Mouse (Mus musculus) heart, postnatal 4 days (tissue): ENCODE measurements at regions not wholly inside any gene's neighbourhood (a gene's known extent, or its start where the extent isn't known, plus 50 kb on each side); places are given as distances from the start of the nearest gene placed in this dataset.

Experiments used
- DNase-seq: peaks from one replicate; pipeline ENCODE4 v3.0.0; 2021

DNA sequence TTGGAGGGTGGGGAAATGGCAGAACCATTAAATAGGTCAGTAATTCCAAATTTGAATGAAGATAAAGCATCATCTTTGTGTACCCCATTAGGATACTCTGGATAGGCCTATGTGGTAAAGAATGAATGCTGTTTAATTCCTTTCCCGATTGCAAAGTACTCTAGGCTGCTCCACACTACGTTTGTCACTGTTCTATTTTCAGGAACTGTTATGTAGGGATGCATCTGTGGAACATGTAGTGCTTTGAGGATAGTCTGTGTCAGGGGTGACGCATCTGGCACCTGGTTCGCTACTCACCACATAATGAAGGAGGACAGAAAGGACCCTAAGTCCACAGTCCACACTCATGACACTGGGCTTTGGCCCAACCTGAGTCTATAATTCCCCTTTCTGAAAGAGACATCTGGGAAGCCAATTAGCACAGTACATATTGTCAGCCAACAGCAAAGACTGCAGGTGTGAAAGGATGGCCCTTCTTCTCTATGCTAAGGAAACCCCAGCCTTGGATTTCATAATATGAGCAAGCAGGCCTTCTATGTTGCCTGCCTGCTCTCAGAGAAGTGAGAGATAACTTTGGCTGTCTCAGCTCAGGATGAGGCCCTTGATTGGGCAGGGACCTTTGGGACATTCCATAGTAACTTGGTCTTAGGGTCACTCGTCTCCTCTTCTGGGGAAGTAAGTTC is 230.4 kb upstream of the Marcks start:
- no peak for DNase-seq

GRCm38 (mm10) chr10:37367796-37368195 is 229.1 kb upstream of the Marcks start:
- DNase-seq, result no peak

- no peak for DNase-seq
Measured at GRCm38 (mm10) chr10:37364506-37364905, 225.8 kb upstream of the Marcks start.

DNA sequence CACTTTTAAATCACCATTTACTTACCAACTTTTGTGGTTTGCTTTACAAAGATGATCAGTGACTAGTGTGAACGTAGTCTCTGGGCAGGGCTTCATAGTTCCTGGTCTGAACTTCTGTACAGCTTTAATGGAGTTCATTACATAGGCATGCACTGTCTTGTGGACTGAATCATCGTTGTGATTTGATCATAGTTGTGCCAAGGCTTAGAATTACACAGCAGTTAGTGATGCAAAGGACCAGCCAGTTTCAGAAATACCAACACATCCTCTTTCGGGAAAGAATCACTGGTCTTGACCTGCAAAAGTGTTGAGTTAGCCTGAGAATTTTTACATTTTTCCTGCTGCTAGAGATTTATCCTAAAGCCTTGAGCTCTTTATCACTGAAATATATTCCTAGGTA is 222.3 kb upstream of the Marcks start:
- no peak for DNase-seq

DNA sequence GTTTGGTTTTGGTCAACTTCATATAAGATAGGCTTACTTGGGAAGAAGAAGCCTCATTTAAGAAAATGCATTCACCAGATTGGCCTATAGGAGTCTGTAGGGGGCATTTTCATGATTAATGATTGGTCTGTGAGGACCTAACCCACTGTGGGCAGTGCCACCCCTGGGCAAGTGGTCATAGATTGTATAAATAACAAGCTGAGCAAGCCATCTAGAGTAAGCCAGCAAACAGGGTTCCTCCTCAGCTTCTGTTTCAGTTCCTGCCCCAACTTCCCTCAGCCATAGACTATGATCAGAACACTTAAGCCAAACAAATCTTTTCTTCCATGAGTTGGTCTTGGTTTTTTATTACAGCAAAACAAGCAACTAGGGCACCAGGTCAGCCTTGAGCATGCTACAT is 220.2 kb upstream of the Marcks start:
- no peak for DNase-seq

GRCm38 (mm10) chr10:37358334-37358733 is 219.6 kb upstream of the Marcks start:
- no peak for DNase-seq

DNA sequence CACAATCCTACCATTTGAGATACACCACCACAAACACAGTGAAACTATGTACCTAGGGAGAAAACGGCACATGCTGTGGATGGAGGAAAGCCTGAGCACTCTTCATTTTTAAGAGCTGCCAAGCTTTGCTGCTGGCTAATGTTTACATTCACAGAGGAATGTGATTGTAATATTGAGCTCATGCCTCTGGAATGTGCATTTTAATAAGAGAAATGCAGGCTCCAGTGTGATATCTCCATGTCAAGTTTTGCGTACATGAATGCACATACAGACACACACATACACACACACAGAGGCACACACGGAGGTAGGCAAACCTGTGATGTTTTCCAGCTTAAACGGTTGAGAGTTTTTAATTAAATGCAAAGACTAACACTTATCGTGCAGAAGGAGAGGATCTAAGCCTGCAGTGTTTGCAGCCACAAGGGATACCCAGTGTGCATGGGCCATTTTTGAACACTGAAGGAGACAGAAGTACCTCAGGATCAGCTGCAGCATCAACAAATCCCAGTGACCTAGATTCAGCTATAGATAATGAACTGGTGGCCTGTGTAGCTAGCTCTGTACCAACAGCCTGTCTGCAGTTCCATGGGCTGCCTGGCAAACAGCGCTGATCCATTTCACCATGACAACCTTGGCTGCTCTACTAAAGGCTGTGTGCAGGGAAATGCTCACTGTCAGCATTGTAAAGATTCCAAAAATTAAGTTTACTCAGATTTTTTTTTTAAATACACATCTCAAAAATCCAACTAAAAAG is 218.8 kb upstream of the Marcks start:
- no peak for DNase-seq

- DNase-seq, result no peak
Measured at GRCm38 (mm10) chr10:37349261-37349660, 210.5 kb upstream of the Marcks start.

- DNase-seq, result no peak
Measured at GRCm38 (mm10) chr10:37348416-37348815, 209.7 kb upstream of the Marcks start.

DNA sequence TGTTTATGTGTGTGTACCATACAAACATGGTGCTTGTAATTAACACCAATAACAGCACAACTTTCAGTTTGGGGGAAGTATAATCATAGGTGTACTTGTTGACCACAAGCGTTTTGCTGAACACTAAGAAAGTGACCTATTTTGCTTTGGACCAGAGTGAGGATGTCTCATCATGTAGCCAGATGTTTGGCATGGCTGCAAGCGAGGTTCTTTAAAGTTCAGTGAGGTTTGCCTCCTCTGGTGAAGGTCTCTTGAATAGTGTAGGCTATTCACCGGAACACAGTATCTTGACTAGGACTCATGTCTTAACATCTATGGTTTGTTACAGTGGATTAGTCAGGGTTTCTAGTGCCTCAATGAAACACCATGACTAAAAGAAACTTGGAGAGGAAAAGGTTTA is 208.9 kb upstream of the Marcks start:
- DNase-seq, result no peak

DNA sequence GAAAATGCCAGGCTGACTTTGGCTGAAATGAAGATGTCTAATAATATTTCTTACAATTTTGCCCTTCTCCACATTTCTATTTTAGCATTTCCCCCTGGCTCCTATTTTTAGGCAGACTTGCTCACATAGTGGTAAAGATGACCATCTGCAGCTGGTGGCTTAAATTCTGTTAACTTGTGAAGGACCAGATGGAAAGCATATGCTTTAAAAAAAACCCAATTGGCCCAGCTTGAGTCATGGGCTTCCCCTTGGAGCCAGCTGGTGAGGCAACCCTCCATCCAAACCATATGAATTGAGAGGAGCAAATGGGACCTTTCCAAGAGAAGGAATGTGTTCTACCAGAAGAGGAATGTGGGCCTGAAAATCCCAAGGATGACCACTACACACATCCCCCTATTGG is 204.0 kb upstream of the Marcks start:
- DNase-seq, result peak; percentile 25

DNA sequence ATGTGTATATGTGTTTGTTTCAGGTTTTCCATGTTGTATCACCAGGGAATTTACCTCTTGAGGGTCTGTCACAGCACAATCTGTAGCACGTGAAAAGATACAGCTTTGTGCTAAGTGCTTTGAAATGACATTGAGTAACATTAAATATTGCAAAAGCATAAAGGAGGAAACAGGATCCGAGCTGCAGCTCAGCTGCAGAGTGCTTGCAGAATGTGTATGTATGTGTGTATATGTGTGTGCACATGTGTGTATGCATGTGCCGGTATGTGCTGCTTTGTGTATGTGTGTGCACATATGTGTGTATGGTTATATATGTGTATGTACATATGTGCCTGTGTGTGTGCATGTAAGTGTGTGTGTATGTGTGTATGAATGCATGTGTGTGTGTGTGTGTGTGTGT is 200.9 kb upstream of the Marcks start:
- no peak for DNase-seq

GRCm38 (mm10) chr10:37338073-37338912 is 199.6 kb upstream of the Marcks start:
- DNase-seq, result no peak

DNA sequence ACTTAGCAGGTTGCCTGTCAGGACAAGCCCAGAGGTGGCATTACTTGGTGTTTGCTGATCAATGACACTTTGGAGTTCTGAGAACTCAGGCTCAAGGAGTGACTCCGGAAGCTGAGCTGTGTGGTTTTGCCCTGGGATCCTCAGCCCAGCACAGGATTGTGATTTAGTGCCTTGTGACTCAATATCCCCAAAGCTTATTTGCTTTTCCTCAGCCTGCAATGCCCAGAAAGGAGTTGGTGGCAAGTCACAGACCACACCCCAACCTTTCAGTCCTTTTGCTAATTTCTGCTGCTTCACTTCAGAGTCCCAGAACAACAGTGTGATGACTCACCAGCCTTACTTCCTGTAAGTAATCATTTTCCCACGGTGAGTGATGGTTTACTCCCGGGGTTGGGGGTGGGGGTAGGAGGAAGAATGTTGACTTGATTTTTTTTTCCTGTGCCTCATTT is 198.5 kb upstream of the Marcks start:
- DNase-seq, result peak; percentile 31

GRCm38 (mm10) chr10:37335148-37335547 is 196.4 kb upstream of the Marcks start:
- DNase-seq, result no peak

GRCm38 (mm10) chr10:37326168-37326534 is 187.4 kb upstream of the Marcks start:
- DNase-seq, result no peak

- DNase-seq, result no peak
Measured at GRCm38 (mm10) chr10:37325514-37326167, 186.9 kb upstream of the Marcks start.

- DNase-seq, result no peak
Measured at GRCm38 (mm10) chr10:37323689-37324088, 185.0 kb upstream of the Marcks start.

- DNase-seq, result no peak
Measured at GRCm38 (mm10) chr10:37322809-37323208, 184.1 kb upstream of the Marcks start.

DNA sequence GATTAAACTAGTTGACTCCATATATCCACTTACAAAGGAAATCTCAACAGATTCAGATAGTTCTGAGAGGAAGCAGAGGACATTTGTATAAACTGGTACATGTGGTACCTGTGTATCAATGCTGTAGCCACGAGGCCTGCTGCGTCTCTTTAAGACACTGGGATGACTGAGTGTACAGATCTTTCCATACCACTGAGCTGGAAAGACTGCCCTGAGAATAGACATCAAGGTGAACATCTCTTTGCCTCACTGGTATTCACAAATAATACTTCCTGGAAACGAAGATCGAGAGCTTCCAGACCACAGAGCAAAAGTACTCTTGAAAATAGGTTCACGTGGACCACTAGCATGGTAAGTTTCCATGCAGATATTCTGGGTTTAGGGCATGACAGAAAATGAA is 183.6 kb upstream of the Marcks start:
- DNase-seq, result no peak

DNA sequence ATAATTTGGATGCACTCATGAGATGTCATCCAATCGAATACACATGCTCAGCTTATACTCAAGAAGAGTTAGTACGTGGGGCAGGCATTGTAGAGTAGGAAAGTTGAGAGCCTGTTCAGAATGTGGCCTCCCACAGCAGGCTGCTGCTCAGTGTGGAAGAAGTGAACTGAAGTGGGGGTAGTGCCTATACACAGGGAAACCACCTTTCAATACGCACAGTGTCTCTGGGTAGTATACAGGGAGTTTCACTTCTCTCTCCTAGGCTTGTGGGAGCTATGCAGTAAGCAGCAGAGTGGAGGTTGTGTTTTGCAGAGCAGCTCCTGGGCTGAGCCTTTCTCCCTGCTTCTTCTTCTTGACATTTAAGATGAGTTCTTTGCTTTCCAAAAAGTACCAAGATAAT is 182.5 kb upstream of the Marcks start:
- DNase-seq, result no peak

DNA sequence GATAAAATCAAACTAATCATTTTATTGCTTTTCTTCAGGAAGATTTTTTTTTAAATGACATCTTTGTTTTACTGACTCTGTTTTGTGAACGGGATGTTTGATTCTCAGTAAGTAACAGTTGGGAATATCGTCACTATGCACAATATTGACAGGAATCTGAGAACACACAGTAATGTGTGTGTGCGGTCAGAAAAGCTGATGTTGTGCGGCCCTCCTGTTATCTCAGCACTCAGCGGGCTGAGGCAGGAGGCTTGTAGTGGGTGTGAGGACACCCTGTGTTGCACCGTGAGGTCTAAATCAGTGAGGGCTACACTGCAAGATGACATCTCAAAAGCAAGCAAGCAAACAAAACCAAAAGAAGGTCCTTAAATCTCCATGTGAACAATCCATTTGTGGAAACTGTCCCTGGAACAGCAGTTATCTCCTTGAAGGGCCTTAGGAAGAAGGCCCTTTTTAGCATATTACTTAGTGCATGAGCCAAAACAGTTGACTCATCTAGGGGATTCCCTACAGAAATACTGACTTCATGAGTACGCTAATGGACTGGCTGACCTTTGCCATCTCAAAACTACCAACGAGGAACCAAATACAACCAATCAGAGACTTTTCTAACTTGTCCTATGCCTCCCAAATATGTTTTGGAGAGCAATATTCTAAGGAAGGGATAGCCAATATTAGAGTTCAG is 181.2 kb upstream of the Marcks start:
- DNase-seq, result no peak
